Mouse (Mus musculus) midbrain, embryonic 11.5 days (tissue): ENCODE measurements around the gene Olfr1320. TPM values are rescaled to one million over a fixed set of nuclear protein-coding genes. Genes with fewer than 3 reads are reported as not detected.
"Not testable (repeated sequence)": the region's sequence is repeated elsewhere in the genome, so short reads cannot be mapped to it uniquely, and the experiment has no call there.

Source experiments
- ATAC-seq: fragments of 200-750 bp; cut with Nextera tagmentation; 2 replicates; pipeline ENCODE4 v1.8.0; 2017; ENCODE audit warnings: moderate TSS enrichment, moderate library complexity; ENCODE audit not compliant: low FRiP score
- DNase-seq: peaks from one replicate; pipeline ENCODE4 v3.0.0; 2015; ENCODE audit warnings: low spot score; ENCODE audit errors: missing footprints
- H3K27ac ChIP-seq: fragments of 300-500 bp; sonication (generic); 2 replicates; pipeline ENCODE4 v1.5.1; 2014; ENCODE audit warnings: low read depth, low read length
- H3K27me3 ChIP-seq: fragments of 300-500 bp; sonication (generic); 2 replicates; pipeline ENCODE4 v1.6.1; 2014; ENCODE audit warnings: mild to moderate bottlenecking, low read length, moderate library complexity, mixed read lengths; ENCODE audit not compliant: control insufficient read depth, insufficient read depth
- H3K36me3 ChIP-seq: fragments of 300-500 bp; sonication (generic); 2 replicates; pipeline ENCODE4 v1.6.1; 2014; ENCODE audit warnings: mild to moderate bottlenecking, low read length, moderate library complexity, mixed read lengths; ENCODE audit not compliant: control insufficient read depth, insufficient read depth
- H3K4me1 ChIP-seq: fragments of 300-500 bp; sonication (generic); 2 replicates; pipeline ENCODE4 v1.6.1; 2014; ENCODE audit warnings: low read length; ENCODE audit not compliant: control insufficient read depth, insufficient read depth
- H3K4me2 ChIP-seq: fragments of 300-500 bp; sonication (generic); 2 replicates; pipeline ENCODE4 v1.6.1; 2014; ENCODE audit warnings: mild to moderate bottlenecking, moderate library complexity
- H3K4me3 ChIP-seq: fragments of 300-500 bp; sonication (generic); 2 replicates; pipeline ENCODE4 v1.5.1; 2014; ENCODE audit warnings: low read depth, low read length
- H3K9ac ChIP-seq: fragments of 300-500 bp; sonication (generic); 2 replicates; pipeline ENCODE4 v1.6.1; 2014; ENCODE audit warnings: low read length
- H3K9me3 ChIP-seq: fragments of 300-500 bp; sonication (generic); 2 replicates; pipeline ENCODE4 v1.6.1; 2016; ENCODE audit warnings: low read length; ENCODE audit not compliant: control insufficient read depth
- WGBS: fragments of 180-500 bp; shearing (Covaris S2); extraction: QIAGEN DNeasy Blood & Tissue Kit; methylation state at CpG from one replicate; pipeline ENCODE4 v1.1.7; 2014; 5-methylcytosine and 5-hydroxymethylcytosine counted together
- polyA plus RNA-seq: library from polyadenylated mRNA; unstranded; fragments of >200 nt; fragmentation: Nextera tagmentation; extraction: Ambion mirVana; gene quantifications from 2 replicates; pipeline ENCODE4 v1.2.1, GENCODE M21; 2014

Gene Olfr1320
- not detected in 2 replicates for polyA plus RNA-seq

DNA sequence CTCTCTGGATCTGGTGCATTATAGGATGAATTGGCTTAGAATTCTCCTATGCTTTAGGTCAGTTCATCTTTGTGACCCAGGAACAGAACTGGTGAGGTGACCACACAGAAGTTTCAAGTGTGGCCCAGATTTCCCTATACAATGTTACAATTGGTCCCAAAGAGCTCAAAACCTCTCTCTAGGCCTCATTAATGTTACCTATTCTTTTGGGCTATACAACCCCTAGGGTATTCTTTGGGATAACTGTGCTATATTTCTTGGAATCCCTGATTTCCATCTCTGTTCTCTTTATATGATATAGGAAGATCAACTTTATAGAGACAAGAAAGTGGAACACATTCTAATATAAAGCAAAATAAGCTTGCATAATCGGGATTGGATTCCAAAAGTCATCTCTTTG lies at the start of gene Olfr1320:
Gene Olfr1320 (plus strand): TSS at position 301 of the 400 bp plus-strand sequence.
- no peak for ATAC-seq
- no peaks in the 10 kb centered on the region for H3K4me1 ChIP-seq

DNA sequence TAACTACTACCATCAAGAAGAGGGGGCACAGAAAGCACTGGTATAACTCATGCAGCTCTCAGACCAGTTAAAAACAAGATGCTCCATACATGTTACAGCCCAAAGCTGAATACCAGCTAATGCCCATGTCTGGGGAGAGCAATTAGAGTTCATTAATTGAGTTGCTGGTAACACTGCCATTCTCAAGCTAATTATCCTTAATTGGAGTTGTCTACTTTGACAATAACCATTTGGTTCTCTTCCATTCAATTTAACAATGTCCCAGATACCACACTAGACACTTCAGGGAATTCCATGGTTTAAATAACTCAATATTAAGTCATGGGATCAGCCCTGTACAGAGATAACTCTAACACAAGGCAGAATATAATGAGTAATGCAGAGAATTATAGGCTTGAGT lies 44.6 kb upstream of the Olfr1320 start:
- Histone ChIP-seq H3K4me3 (no peak overlapping the region), H3K27ac (no peak overlapping the region)
- no peak for ATAC-seq

More for the DNA sequence above, at the start of gene Olfr1320:
- Histone ChIP-seq H3K27me3 (no peaks in the 10 kb centered on the region), H3K4me3 (no peak within 1 kb of the TSS), H3K4me2 (no peak within 1 kb of the TSS), H3K9me3 (no peaks in the 10 kb centered on the region), H3K36me3 (no peaks in the 10 kb centered on the region), H3K9ac (no peak within 1 kb of the TSS), H3K27ac (no peak within 1 kb of the TSS)
- 88% methylated on average over 1 of the region's 1 CpGs for WGBS
- DNase-seq = no peak

DNA sequence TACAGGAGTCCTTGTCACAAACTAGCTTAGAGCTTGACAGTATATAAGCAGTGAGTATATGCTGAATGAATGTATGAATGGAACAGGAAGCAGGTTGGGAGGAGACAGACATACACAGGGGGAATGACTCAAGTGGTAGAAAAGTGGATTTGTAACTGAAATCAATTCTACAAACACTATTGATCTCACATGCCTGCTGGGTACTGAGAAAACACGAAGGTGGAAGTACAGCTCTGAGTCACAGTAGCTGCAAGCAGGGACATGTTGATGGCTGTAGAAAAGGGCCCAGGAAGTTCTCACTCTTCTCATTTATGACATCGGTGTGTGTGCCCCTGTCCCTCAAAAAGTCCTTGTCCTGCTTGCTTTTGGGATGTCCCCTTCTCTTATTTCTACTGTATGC lies 40.9 kb upstream of the Olfr1320 start:
- Histone ChIP-seq H3K4me1 (no peaks in the 10 kb centered on the region), H3K27me3 (no peaks in the 10 kb centered on the region), H3K36me3 (no peaks in the 10 kb centered on the region), H3K27ac (no peak overlapping the region), H3K4me2 (no peak overlapping the region), H3K9ac (no peak overlapping the region), H3K4me3 (no peak overlapping the region), H3K9me3 (no peaks in the 10 kb centered on the region)
- ATAC-seq = no peak
- WGBS = 73% methylated on average over 2 of the region's 2 CpGs
- no peak for DNase-seq

More for the DNA sequence above, 44.6 kb upstream of the Olfr1320 start:
- DNase-seq = no peak
- no peaks in the 10 kb centered on the region for H3K27me3 ChIP-seq
- H3K36me3 ChIP-seq = no peaks in the 10 kb centered on the region
- H3K9me3 ChIP-seq = no peaks in the 10 kb centered on the region
- no peak overlapping the region for H3K4me2 ChIP-seq
- H3K4me1 ChIP-seq = no peaks in the 10 kb centered on the region
- H3K9ac ChIP-seq = no peak overlapping the region

DNA sequence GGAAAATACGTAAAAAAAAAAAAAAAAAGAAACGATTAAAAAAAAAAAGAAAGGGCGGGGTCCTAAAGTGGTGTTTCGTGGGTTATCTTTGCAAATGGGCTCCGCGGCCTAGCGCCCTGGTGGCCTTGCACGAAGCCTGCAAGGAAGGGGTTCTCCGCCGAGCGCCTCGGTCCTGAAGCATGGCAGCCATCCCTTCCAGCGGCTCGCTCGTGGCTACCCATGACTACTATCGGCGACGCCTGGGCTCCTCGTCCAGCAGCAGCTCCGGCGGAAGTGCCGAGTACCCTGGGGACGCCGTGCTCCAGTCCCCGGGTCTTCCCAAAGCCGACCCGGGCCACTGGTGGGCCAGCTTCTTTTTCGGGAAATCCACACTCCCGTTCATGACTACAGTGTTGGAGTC lies 11.4 kb upstream of the Olfr1320 start:
- 87% methylated on average over 28 of the region's 29 CpGs for WGBS
- H3K27ac ChIP-seq, H3K9me3 ChIP-seq, H3K9ac ChIP-seq, DNase-seq, H3K4me1 ChIP-seq, H3K4me2 ChIP-seq, H3K4me3 ChIP-seq, H3K27me3 ChIP-seq, H3K36me3 ChIP-seq, ATAC-seq: not testable (repeated sequence)

Other genes with a start within 250 kb of the Olfr1320 start
- 1.2 and 1.7 TPM in 2 replicates for gene Arhgap36, start 208.4 kb upstream of the Olfr1320 start, polyA plus RNA-seq
- gene Olfr1321, start 62.7 kb downstream of the Olfr1320 start, polyA plus RNA-seq = not detected in 2 replicates
- 1.6 and 2.1 TPM in 2 replicates for gene Igsf1, start 125.4 kb downstream of the Olfr1320 start, polyA plus RNA-seq
- not detected in 2 replicates for gene Olfr1322, start 219.2 kb downstream of the Olfr1320 start, polyA plus RNA-seq